Mouse (Mus musculus): Measurements from ENCODE around the gene Trio. TPM values are rescaled to one million over a fixed set of nuclear protein-coding genes. Genes with fewer than 3 reads are reported as not detected.

Gene Trio
- polyA plus RNA-seq, 1 experiment from 2014 or later, result 16.2 TPM

GRCm38 (mm10) chr15:27964877-27965276, 60.8 kb downstream of the Trio start:
- H3K27ac ChIP-seq, result no peak overlapping the region
- H3K9me3 ChIP-seq (replicated peaks), result no peaks in the 10 kb centered on the region
- no peaks in the 10 kb centered on the region for H3K27me3 ChIP-seq
- H3K4me3 ChIP-seq, result no peak overlapping the region
- H3K4me1 ChIP-seq (replicated peaks), result peaks cover 51% of the 10 kb centered on the region
- H3K4me2 ChIP-seq, result no peak overlapping the region
- WGBS, result 42% methylated on average over 6 of the region's 6 CpGs
- no peak overlapping the region for H3K9ac ChIP-seq
- H3K36me3 ChIP-seq, result no peaks in the 10 kb centered on the region
- no peak for ATAC-seq (replicated peaks; ENCODE audit: insufficient number of reproducible peaks, insufficient read depth, low FRiP score, low read depth)

GRCm38 (mm10) chr15:27963506-27963905, 62.1 kb downstream of the Trio start:
- Histone ChIP-seq H3K4me3 (no peak overlapping the region), H3K27me3 (no peaks in the 10 kb centered on the region), H3K4me2 (no peak overlapping the region), H3K36me3 (no peaks in the 10 kb centered on the region), H3K4me1 (replicated peaks) (peaks cover 63% of the 10 kb centered on the region), H3K9me3 (replicated peaks) (no peaks in the 10 kb centered on the region), H3K9ac (no peak overlapping the region), H3K27ac (no peak overlapping the region)
- no peak for ATAC-seq (replicated peaks; ENCODE audit: insufficient number of reproducible peaks, insufficient read depth, low FRiP score, low read depth)
- 70% methylated on average over 2 of the region's 2 CpGs for WGBS

GRCm38 (mm10) chr15:27960642-27961041, 65.0 kb downstream of the Trio start:
- Histone ChIP-seq H3K4me3 (no peak overlapping the region), H3K9me3 (replicated peaks) (no peaks in the 10 kb centered on the region), H3K36me3 (no peaks in the 10 kb centered on the region), H3K27ac (no peak overlapping the region), H3K27me3 (no peaks in the 10 kb centered on the region), H3K9ac (no peak overlapping the region), H3K4me2 (no peak overlapping the region), H3K4me1 (replicated peaks) (peaks cover 74% of the 10 kb centered on the region)
- 30% methylated on average over 9 of the region's 9 CpGs for WGBS
- ATAC-seq (replicated peaks; ENCODE audit: insufficient number of reproducible peaks, insufficient read depth, low FRiP score, low read depth), result no peak

- ATAC-seq (replicated peaks; ENCODE audit: insufficient number of reproducible peaks, insufficient read depth, low FRiP score, low read depth), result no peak
- Histone ChIP-seq H3K36me3 (no peaks in the 10 kb centered on the region), H3K9me3 (replicated peaks) (no peaks in the 10 kb centered on the region), H3K27me3 (no peaks in the 10 kb centered on the region), H3K4me1 (replicated peaks) (peaks cover 80% of the 10 kb centered on the region), H3K4me2 (no peak overlapping the region), H3K4me3 (no peak overlapping the region), H3K27ac (no peak overlapping the region), H3K9ac (no peak overlapping the region)
- WGBS, result 61% methylated on average over 9 of the region's 9 CpGs
Measured at GRCm38 (mm10) chr15:27957867-27958266, 67.8 kb downstream of the Trio start.

- peak; percentile 59; the same call in 1 of the 2 replicates for ATAC-seq (replicated peaks; ENCODE audit: insufficient number of reproducible peaks, insufficient read depth, low FRiP score, low read depth)
- no peak overlapping the region for H3K4me3 ChIP-seq
- H3K9me3 ChIP-seq (replicated peaks), result no peaks in the 10 kb centered on the region
- no peak overlapping the region for H3K4me2 ChIP-seq
- H3K9ac ChIP-seq, result no peak overlapping the region
- H3K27me3 ChIP-seq, result no peaks in the 10 kb centered on the region
- H3K27ac ChIP-seq, result no peak overlapping the region
- H3K36me3 ChIP-seq, result no peaks in the 10 kb centered on the region
- peaks cover 69% of the 10 kb centered on the region for H3K4me1 ChIP-seq (replicated peaks)
- 34% methylated on average over 11 of the region's 11 CpGs for WGBS
Measured at GRCm38 (mm10) chr15:27955614-27956013, 70.0 kb downstream of the Trio start.

GRCm38 (mm10) chr15:27954356-27954755, 71.3 kb downstream of the Trio start:
- WGBS, result 86% methylated on average over 5 of the region's 5 CpGs

GRCm38 (mm10) chr15:27953570-27953969, 72.1 kb downstream of the Trio start:
- ATAC-seq (replicated peaks; ENCODE audit: insufficient number of reproducible peaks, insufficient read depth, low FRiP score, low read depth), result no peak
- Histone ChIP-seq H3K9me3 (replicated peaks) (no peaks in the 10 kb centered on the region), H3K9ac (no peak overlapping the region), H3K4me1 (replicated peaks) (peaks cover 52% of the 10 kb centered on the region), H3K4me2 (no peak overlapping the region), H3K27ac (no peak overlapping the region), H3K4me3 (no peak overlapping the region), H3K36me3 (no peaks in the 10 kb centered on the region), H3K27me3 (no peaks in the 10 kb centered on the region)
- 52% methylated on average over 3 of the region's 3 CpGs for WGBS

More at GRCm38 (mm10) chr15:27954356-27954755, 71.3 kb downstream of the Trio start:
- Histone ChIP-seq H3K36me3 (no peaks in the 10 kb centered on the region), H3K27ac (no peak overlapping the region), H3K4me3 (no peak overlapping the region), H3K9ac (no peak overlapping the region), H3K9me3 (replicated peaks) (no peaks in the 10 kb centered on the region), H3K4me1 (replicated peaks) (peaks cover 57% of the 10 kb centered on the region), H3K4me2 (no peak overlapping the region), H3K27me3 (no peaks in the 10 kb centered on the region)
- ATAC-seq (replicated peaks; ENCODE audit: insufficient number of reproducible peaks, insufficient read depth, low FRiP score, low read depth), result no peak

- Histone ChIP-seq H3K27me3 (no peaks in the 10 kb centered on the region), H3K4me2 (no peak overlapping the region), H3K4me3 (no peak overlapping the region), H3K36me3 (no peaks in the 10 kb centered on the region), H3K9ac (no peak overlapping the region), H3K4me1 (replicated peaks) (peaks cover 42% of the 10 kb centered on the region), H3K9me3 (replicated peaks) (no peaks in the 10 kb centered on the region), H3K27ac (no peak overlapping the region)
- 75% methylated on average over 7 of the region's 7 CpGs for WGBS
- no peak for ATAC-seq (replicated peaks; ENCODE audit: insufficient number of reproducible peaks, insufficient read depth, low FRiP score, low read depth)
Measured at GRCm38 (mm10) chr15:27951195-27951594, 74.5 kb downstream of the Trio start.

GRCm38 (mm10) chr15:27949196-27949595, 76.5 kb downstream of the Trio start:
- Histone ChIP-seq H3K36me3 (no peaks in the 10 kb centered on the region), H3K4me1 (replicated peaks) (peaks cover 41% of the 10 kb centered on the region), H3K27me3 (no peaks in the 10 kb centered on the region), H3K4me3 (no peak overlapping the region), H3K27ac (no peak overlapping the region), H3K9me3 (replicated peaks) (no peaks in the 10 kb centered on the region), H3K9ac (no peak overlapping the region), H3K4me2 (no peak overlapping the region)
- no peak for ATAC-seq (replicated peaks; ENCODE audit: insufficient number of reproducible peaks, insufficient read depth, low FRiP score, low read depth)
- 85% methylated on average over 9 of the region's 9 CpGs for WGBS

- WGBS, result 88% methylated on average over 3 of the region's 3 CpGs
- H3K36me3 ChIP-seq, result no peaks in the 10 kb centered on the region
- peaks cover 41% of the 10 kb centered on the region for H3K4me1 ChIP-seq (replicated peaks)
- H3K27me3 ChIP-seq, result no peaks in the 10 kb centered on the region
- H3K9ac ChIP-seq, result no peak overlapping the region
- H3K4me2 ChIP-seq, result no peak overlapping the region
- no peaks in the 10 kb centered on the region for H3K9me3 ChIP-seq (replicated peaks)
- no peak for ATAC-seq (replicated peaks; ENCODE audit: insufficient number of reproducible peaks, insufficient read depth, low FRiP score, low read depth)
- H3K27ac ChIP-seq, result no peak overlapping the region
- no peak overlapping the region for H3K4me3 ChIP-seq
Measured at GRCm38 (mm10) chr15:27947880-27948279, 77.8 kb downstream of the Trio start.

GRCm38 (mm10) chr15:27945570-27945969, 80.1 kb downstream of the Trio start:
- no peaks in the 10 kb centered on the region for H3K27me3 ChIP-seq
- H3K4me1 ChIP-seq (replicated peaks), result peaks cover 61% of the 10 kb centered on the region
- H3K4me3 ChIP-seq, result no peak overlapping the region
- ATAC-seq (replicated peaks; ENCODE audit: insufficient number of reproducible peaks, insufficient read depth, low FRiP score, low read depth), result no peak
- H3K9ac ChIP-seq, result no peak overlapping the region
- H3K27ac ChIP-seq, result no peak overlapping the region
- no peak overlapping the region for H3K4me2 ChIP-seq
- WGBS, result 72% methylated on average over 9 of the region's 9 CpGs
- no peaks in the 10 kb centered on the region for H3K9me3 ChIP-seq (replicated peaks)
- H3K36me3 ChIP-seq, result no peaks in the 10 kb centered on the region

GRCm38 (mm10) chr15:27944898-27945297, 80.8 kb downstream of the Trio start:
- Histone ChIP-seq H3K4me1 (replicated peaks) (peaks cover 64% of the 10 kb centered on the region), H3K36me3 (no peaks in the 10 kb centered on the region), H3K27ac (no peak overlapping the region), H3K27me3 (no peaks in the 10 kb centered on the region), H3K9ac (no peak overlapping the region), H3K4me2 (no peak overlapping the region), H3K9me3 (replicated peaks) (no peaks in the 10 kb centered on the region), H3K4me3 (no peak overlapping the region)
- no peak for ATAC-seq (replicated peaks; ENCODE audit: insufficient number of reproducible peaks, insufficient read depth, low FRiP score, low read depth)
- WGBS, result 86% methylated on average over 11 of the region's 11 CpGs
